Mouse (Mus musculus) CH12.LX (cell line): ENCODE measurements at regions not wholly inside any gene's neighbourhood (a gene's known extent, or its start where the extent isn't known, plus 50 kb on each side); places are given as distances from the start of the nearest gene placed in this dataset.

Experiments used
- DNase-seq: peaks from one replicate; pipeline ENCODE4 v3.0.0-alpha.2; 2013; ENCODE audit errors: extremely low read depth
- H3K27ac ChIP-seq: 2 replicates; pipeline ENCODE4 v1.5.1; 2012; ENCODE audit warnings: low read depth, mild to moderate bottlenecking, control low read depth, moderate library complexity; ENCODE audit not compliant: insufficient read depth
- H3K27me3 ChIP-seq: replicated peaks from 2 replicates; pipeline ENCODE3; 2012; ENCODE audit warnings: inconsistent platforms
- H3K36me3 ChIP-seq, 2 experiments: replicated peaks in 1 of 2; 2 replicates each; pipeline versions ENCODE3 to v1.6.1; 2012; ENCODE audit warnings: inconsistent platforms in 1 of 2, low read length in 1 of 2, mild to moderate bottlenecking in 1 of 2, mixed read lengths in 1 of 2, moderate library complexity in 1 of 2; ENCODE audit not compliant: control insufficient read depth in 1 of 2, insufficient read depth in 1 of 2
- H3K4me1 ChIP-seq, 2 experiments: 2 replicates each; pipeline ENCODE4 v1.6.1; 2012; ENCODE audit warnings: inconsistent platforms in 1 of 2, moderate library complexity in 1 of 2; ENCODE audit not compliant: insufficient read depth in 2 of 2, control insufficient read depth in 1 of 2
- H3K4me2 ChIP-seq: 2 replicates; pipeline ENCODE4 v1.6.1; 2012; ENCODE audit warnings: low read depth, mild to moderate bottlenecking, control low read depth; ENCODE audit not compliant: poor library complexity, insufficient read depth, severe bottlenecking
- H3K4me3 ChIP-seq, 3 experiments: fragments of 150-350 bp in 1 of 3; sonication (generic) in 1 of 3; replicated peaks in 1 of 3; 2 replicates each; pipeline versions ENCODE3 to v1.5.1; 2011 to 2012; ENCODE audit warnings: low read depth in 2 of 3, low read length in 2 of 3, mild to moderate bottlenecking in 2 of 3, moderate library complexity in 2 of 3, control low read depth in 1 of 3, improper control_type of control experiment in 1 of 3, inconsistent platforms in 1 of 3, mixed read lengths in 1 of 3; ENCODE audit not compliant: poor library complexity in 1 of 3
- H3K79me2 ChIP-seq: replicated peaks from 2 replicates; pipeline ENCODE4 v1.6.1; 2012; ENCODE audit warnings: mild to moderate bottlenecking, moderate library complexity; ENCODE audit not compliant: control insufficient read depth, poor library complexity, insufficient read depth, severe bottlenecking; ENCODE audit errors: extremely low read depth
- H3K9ac ChIP-seq: 2 replicates; pipeline ENCODE4 v1.6.1; 2012; ENCODE audit warnings: low read depth, mild to moderate bottlenecking, control low read depth, moderate library complexity; ENCODE audit not compliant: insufficient read depth
- H3K9me3 ChIP-seq: replicated peaks from 2 replicates; pipeline ENCODE3; 2012; ENCODE audit warnings: low read length, inconsistent platforms, mixed read lengths
- BHLHE40 ChIP-seq: IDR thresholded peaks from 2 replicates; pipeline ENCODE4 v1.6.1; 2011; ENCODE audit warnings: mild to moderate bottlenecking, low read depth, low read length, improper control_type of control experiment
- CHD1 ChIP-seq: IDR thresholded peaks from 2 replicates; pipeline ENCODE4 v1.6.1; 2012; ENCODE audit warnings: low read depth, low read length, improper control_type of control experiment, inconsistent platforms
- CHD2 ChIP-seq: IDR thresholded peaks from 2 replicates; pipeline ENCODE4 v1.6.1; 2011; ENCODE audit warnings: low read length, improper control_type of control experiment
- E2F4 ChIP-seq: IDR thresholded peaks from 2 replicates; pipeline ENCODE4 v1.6.1; 2011; ENCODE audit warnings: low read depth, low read length, improper control_type of control experiment; ENCODE audit not compliant: insufficient replicate concordance
- ELF1 ChIP-seq: IDR thresholded peaks from 2 replicates; pipeline ENCODE4 v1.6.1; 2014; ENCODE audit warnings: low read depth, mild to moderate bottlenecking, inconsistent platforms, low read length, improper control_type of control experiment
- EP300 ChIP-seq: IDR thresholded peaks from 2 replicates; pipeline ENCODE4 v1.6.1; 2011; ENCODE audit warnings: low read length, improper control_type of control experiment
- ETS1 ChIP-seq: conservative IDR thresholded peaks from 2 replicates; pipeline ENCODE4 v1.6.1; 2012; ENCODE audit warnings: low read depth, mild to moderate bottlenecking, inconsistent platforms, low read length, improper control_type of control experiment, moderate library complexity
- GABPA ChIP-seq: IDR thresholded peaks from 2 replicates; pipeline ENCODE4 v1.6.1; 2012; ENCODE audit warnings: low read depth, low read length, improper control_type of control experiment, inconsistent platforms; ENCODE audit not compliant: insufficient replicate concordance
- KAT2A ChIP-seq: IDR thresholded peaks from 2 replicates; pipeline ENCODE4 v1.6.1; 2012; ENCODE audit warnings: low read length, improper control_type of control experiment, inconsistent platforms; ENCODE audit not compliant: insufficient replicate concordance
- MAX ChIP-seq: IDR thresholded peaks from 2 replicates; pipeline ENCODE4 v1.6.1; 2011; ENCODE audit warnings: low read length, improper control_type of control experiment
- MAZ ChIP-seq: IDR thresholded peaks from 2 replicates; pipeline ENCODE4 v1.6.1; 2012; ENCODE audit warnings: low read depth, mild to moderate bottlenecking, inconsistent platforms, low read length, improper control_type of control experiment, moderate library complexity
- MEF2A ChIP-seq: IDR thresholded peaks from 2 replicates; pipeline ENCODE4 v1.6.1; 2014; ENCODE audit warnings: low read depth, mild to moderate bottlenecking, inconsistent platforms, low read length, improper control_type of control experiment, borderline replicate concordance
- MXI1 ChIP-seq: IDR thresholded peaks from 2 replicates; pipeline ENCODE4 v1.6.1; 2011; ENCODE audit warnings: mild to moderate bottlenecking, low read depth, low read length, improper control_type of control experiment
- NRF1 ChIP-seq: IDR thresholded peaks from 2 replicates; pipeline ENCODE4 v1.6.1; 2014; ENCODE audit warnings: low read depth, mild to moderate bottlenecking, inconsistent platforms, low read length, improper control_type of control experiment, moderate library complexity
- POLR2AphosphoS2 ChIP-seq: IDR thresholded peaks from 2 replicates; pipeline ENCODE4 v1.6.1; 2011; ENCODE audit warnings: low read depth, low read length, improper control_type of control experiment
- RAD21 ChIP-seq: IDR thresholded peaks from 2 replicates; pipeline ENCODE4 v1.6.1; 2011; ENCODE audit warnings: low read depth, mild to moderate bottlenecking, low read length, improper control_type of control experiment, moderate library complexity
- TBP ChIP-seq: conservative IDR thresholded peaks from 2 replicates; pipeline ENCODE4 v1.6.1; 2011; ENCODE audit warnings: low read depth, low read length, improper control_type of control experiment
- TCF12 ChIP-seq: IDR thresholded peaks from 2 replicates; pipeline ENCODE4 v1.6.1; 2014; ENCODE audit warnings: low read depth, mild to moderate bottlenecking, inconsistent platforms, low read length, improper control_type of control experiment
- ZC3H11A ChIP-seq: IDR thresholded peaks from 2 replicates; pipeline ENCODE4 v1.6.1; 2012; ENCODE audit warnings: low read depth, mild to moderate bottlenecking, inconsistent platforms, low read length, improper control_type of control experiment
- ZMIZ1 ChIP-seq: IDR thresholded peaks from 2 replicates; pipeline ENCODE4 v1.6.1; 2012; ENCODE audit warnings: low read depth, mild to moderate bottlenecking, inconsistent platforms, low read length, improper control_type of control experiment
- dilution Hi-C: fragments of 300-500 bp; cut with MboI; formaldehyde crosslinking; loops from 2 replicates; pipeline ENCODE4 v1.14.3; 2020; ENCODE audit warnings: low sequenced_read_pairs; ENCODE audit not compliant: extremely low pct_unique_long_range_greater_than_20kb, extremely low pct_ligation_motif_present
- in situ Hi-C: fragments of 300-500 bp; cut with MboI; formaldehyde crosslinking; loops from 3 replicates; pipeline ENCODE4 v1.14.3; 2019; ENCODE audit warnings: low sequenced_read_pairs, low pct_ligation_motif_present, low pct_unique_long_range_greater_than_20kb, mixed read lengths

- TF ChIP-seq ZC3H11A (no peak), E2F4 (no peak), MEF2A (no peak), KAT2A (no peak), TBP (0 out of 2 replicates have a peak, but pooled peaks have one; percentile 17)
These were observed 349.6 kb downstream of the Gpd2 start (continued) for GRCm38 (mm10) chr2:57587065-57587464.

- no peak for DNase-seq
- Histone ChIP-seq H3K79me2 (no peaks in the 10 kb centered on the region), H3K9me3 (no peaks in the 10 kb centered on the region), H3K27ac (no peak overlapping the region), H3K4me2 (no peak overlapping the region), H3K27me3 (no peaks in the 10 kb centered on the region), H3K9ac (no peak overlapping the region), H3K4me1 (no peaks in the 10 kb centered on the region), H3K4me3 (no peak overlapping the region), H3K36me3 (no peaks in the 10 kb centered on the region)
- in situ Hi-C loops (no loop called here), dilution Hi-C loops (no loop called here)
- TF ChIP-seq ZC3H11A = no peak
- no peak for TF ChIP-seq KAT2A
- TF ChIP-seq RAD21 = no peak
- no peak for TF ChIP-seq BHLHE40
- no peak for TF ChIP-seq E2F4
- no peak for TF ChIP-seq NRF1
- TF ChIP-seq GABPA = no peak
- no peak for TF ChIP-seq CHD2
- no peak for TF ChIP-seq EP300
- no peak for TF ChIP-seq MXI1
- TF ChIP-seq ELF1 = no peak
- TF ChIP-seq ZMIZ1 = no peak
- no peak for TF ChIP-seq POLR2AphosphoS2
- no peak for TF ChIP-seq CHD1
- no peak for TF ChIP-seq MAX
- TF ChIP-seq ETS1 = no peak
- no peak for TF ChIP-seq MAZ
- TF ChIP-seq MEF2A = no peak
- TF ChIP-seq TCF12 = no peak
These were observed 356.1 kb downstream of the Gpd2 start for GRCm38 (mm10) chr2:57593558-57593957.
